Mouse (Mus musculus) c-Kit-negative CD71-positive TER-119-positive erythroid progenitor cells, embryonic 14.5 days (primary cell): ENCODE results near the gene Irx5.

Experiments used
- DNase-seq: peaks from one replicate; pipeline ENCODE4 v3.0.0-alpha.2; 2013; ENCODE audit warnings: low read depth, low spot score

Gene Irx5

GRCm38 (mm10) chr8:92357398-92357981 lies at the start of gene Irx5:
Gene Irx5, plus strand, starts transcription at chr8:92357625.
- DNase-seq: no peak

- DNase-seq: no peak
Observed at GRCm38 (mm10) chr8:92312178-92312577, 45.2 kb upstream of the Irx5 start.

DNA sequence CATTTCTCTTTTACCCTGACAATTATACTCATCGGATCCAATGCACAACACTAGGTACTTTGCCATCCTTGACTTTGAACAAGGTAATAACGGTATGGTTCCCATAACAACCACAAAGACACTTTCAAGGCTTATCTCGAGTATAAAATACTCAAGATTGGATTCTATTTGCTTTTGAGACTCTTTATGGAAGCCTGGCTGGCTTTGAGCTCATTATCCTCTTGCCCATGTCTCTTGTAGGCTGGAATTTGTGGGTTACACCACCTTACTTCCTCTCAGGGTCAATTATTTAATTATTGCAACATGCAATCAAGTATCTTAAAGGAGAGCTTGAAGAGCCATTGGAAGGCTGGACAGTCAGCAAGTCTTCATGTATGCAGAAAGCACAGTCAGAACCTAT lies 43.7 kb upstream of the Irx5 start:
- no peak for DNase-seq

DNA sequence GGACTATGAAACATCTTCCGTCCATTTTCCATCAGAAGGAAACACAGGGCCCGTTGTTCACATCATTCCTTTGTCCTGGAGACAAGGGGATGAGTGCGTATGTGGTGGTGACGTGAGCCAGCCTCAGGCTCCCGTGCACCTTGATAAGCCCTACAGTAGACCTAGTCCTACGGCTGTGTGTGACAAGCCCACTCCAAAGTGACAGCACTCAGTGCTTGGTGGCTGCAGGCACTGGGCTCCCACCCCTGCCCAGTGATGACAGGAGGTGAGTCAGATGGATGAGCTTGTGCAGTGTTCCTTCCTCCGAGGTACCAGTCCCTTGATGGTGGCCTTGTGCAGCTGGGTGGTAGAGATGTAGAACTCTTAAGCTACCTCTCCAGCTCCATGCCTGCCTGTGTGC lies 33.7 kb upstream of the Irx5 start:
- no peak for DNase-seq

DNA sequence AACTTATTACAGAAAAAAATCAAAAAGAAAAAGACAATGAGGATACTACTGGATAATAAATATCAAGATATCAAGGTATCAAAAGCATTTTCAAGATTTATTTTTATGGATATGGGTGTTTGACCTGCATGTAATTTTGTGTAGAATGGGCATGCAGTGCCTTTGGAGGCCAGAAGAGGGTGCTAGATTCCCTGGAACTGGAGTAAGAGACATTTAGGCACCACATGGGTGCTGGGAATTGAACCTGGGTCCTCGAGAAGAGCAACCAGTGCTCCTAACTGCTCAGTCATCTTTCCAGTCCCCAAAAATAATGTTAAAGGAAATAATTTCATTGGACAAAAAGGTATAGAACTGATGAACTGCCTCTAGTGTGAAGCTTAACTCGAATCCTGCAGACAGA lies 30.2 kb upstream of the Irx5 start:
- no peak for DNase-seq

- DNase-seq: no peak
Observed at GRCm38 (mm10) chr8:92329273-92329672, 28.2 kb upstream of the Irx5 start.

- no peak for DNase-seq
Observed at GRCm38 (mm10) chr8:92331811-92332210, 25.6 kb upstream of the Irx5 start.

DNA sequence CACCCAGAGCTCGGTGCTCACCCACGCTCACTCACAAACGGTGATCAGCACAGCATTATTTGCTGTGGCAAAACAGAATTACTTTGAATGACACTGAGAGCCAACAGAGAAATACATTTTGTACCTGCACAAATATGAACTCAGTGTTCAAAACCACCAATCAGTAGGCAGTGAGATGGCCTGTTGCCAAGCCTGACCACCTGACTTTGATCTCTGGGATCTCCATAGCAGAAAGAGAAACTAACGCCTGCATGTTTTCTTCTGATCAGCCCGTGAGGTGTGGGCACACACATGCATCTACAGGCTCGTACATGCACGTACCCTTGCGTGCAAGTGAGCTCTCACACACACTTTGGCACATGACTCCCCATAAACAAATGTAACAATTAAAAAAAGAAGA lies 24.0 kb upstream of the Irx5 start:
- no peak for DNase-seq

- DNase-seq: no peak
Observed at GRCm38 (mm10) chr8:92335079-92335478, 22.3 kb upstream of the Irx5 start.

GRCm38 (mm10) chr8:92336041-92336440 lies 21.4 kb upstream of the Irx5 start:
- no peak for DNase-seq

DNA sequence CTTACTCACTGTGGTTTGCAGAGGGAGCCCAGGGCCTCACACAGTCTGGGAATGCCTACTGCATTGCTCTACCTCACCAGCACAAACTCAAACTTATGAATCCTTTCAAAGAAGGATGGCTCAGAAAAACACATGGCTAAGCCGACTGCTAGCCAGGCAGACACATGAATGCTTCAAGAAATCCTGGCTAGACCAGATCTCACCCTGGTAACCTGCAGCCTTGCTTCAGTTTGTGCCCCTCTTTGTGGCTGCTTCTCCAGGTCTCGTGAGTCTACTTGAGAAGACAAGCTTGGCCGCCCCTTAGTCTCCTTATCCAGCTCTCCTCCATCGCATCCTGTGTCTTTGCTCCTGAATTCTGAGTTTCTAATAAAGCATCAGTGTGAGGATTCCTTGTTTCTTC lies 13.9 kb upstream of the Irx5 start:
- DNase-seq: no peak

DNA sequence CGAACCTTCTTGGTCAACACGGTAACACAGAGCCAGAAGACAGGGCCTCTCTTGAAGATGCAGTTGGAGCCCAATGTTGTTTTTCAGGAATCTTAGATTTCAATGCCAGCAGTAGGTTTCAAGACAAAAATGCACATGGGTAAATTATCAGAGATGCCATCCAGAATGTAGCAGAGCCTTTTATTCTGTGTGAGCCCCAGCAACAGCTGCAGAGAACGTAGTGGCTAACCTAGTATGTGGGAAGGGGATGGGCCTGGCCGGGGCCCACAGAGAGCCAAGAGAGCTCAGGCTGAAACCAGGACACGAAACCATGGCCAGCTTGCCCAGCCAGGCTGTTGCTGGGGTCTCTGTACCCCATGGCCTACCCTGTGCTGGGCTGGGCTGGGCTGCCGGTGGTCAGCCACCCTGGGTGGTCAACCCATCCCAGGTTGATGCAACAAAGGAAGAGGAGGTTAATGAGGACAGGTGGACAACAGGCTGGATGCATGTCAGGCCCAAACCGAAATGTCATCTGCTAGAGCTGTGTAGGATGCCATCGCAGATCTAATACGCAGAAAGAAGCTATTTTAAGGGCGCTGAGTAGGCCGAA lies 7.4 kb upstream of the Irx5 start:
- no peak for DNase-seq

GRCm38 (mm10) chr8:92353405-92353804 lies 4.0 kb upstream of the Irx5 start:
- no peak for DNase-seq

- peak; percentile 11 for DNase-seq
Observed at GRCm38 (mm10) chr8:92354536-92355482, 2.6 kb upstream of the Irx5 start.

- DNase-seq: peak; percentile 87
Observed at GRCm38 (mm10) chr8:92355701-92356612, 1.5 kb upstream of the Irx5 start.

- no peak for DNase-seq
Observed at GRCm38 (mm10) chr8:92356613-92357375, 631 bp upstream of the Irx5 start.

DNA sequence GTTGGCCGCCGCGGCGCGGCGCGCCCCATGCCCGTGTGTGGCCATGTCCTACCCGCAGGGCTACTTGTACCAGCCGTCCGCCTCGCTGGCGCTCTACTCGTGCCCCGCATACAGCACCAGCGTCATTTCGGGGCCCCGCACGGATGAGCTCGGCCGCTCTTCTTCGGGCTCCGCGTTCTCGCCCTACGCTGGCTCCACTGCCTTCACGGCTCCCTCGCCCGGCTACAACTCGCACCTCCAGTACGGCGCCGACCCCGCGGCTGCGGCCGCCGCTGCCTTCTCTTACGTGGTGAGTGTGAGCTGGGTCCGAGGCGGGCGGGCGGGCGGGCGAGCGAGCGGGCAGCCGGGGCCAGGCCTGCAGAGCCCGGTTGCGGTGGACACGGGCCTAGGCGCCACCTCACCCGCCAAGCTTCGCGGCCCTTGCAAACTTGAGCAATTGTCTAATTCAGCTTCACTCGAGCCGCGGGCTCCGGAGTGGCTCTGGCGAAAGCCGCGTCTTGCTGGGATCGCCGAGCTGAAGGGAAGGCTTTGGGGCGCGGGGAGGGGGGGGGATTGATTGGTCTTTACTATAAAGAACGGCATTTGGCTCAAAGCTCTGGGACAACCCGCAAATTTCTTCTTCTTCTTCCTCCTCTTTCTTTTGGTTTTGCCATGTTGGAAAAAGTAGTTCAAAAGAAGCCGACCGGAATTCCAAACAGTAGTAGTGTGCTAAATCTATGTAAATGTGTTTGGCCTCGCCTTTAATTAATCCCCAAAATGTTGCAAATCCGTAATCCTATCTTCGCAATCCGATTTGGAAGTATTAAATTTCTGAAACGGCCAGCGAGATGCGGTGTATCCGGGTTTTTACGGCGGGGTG lies 945 bp downstream of the Irx5 start:
- DNase-seq: no peak

DNA sequence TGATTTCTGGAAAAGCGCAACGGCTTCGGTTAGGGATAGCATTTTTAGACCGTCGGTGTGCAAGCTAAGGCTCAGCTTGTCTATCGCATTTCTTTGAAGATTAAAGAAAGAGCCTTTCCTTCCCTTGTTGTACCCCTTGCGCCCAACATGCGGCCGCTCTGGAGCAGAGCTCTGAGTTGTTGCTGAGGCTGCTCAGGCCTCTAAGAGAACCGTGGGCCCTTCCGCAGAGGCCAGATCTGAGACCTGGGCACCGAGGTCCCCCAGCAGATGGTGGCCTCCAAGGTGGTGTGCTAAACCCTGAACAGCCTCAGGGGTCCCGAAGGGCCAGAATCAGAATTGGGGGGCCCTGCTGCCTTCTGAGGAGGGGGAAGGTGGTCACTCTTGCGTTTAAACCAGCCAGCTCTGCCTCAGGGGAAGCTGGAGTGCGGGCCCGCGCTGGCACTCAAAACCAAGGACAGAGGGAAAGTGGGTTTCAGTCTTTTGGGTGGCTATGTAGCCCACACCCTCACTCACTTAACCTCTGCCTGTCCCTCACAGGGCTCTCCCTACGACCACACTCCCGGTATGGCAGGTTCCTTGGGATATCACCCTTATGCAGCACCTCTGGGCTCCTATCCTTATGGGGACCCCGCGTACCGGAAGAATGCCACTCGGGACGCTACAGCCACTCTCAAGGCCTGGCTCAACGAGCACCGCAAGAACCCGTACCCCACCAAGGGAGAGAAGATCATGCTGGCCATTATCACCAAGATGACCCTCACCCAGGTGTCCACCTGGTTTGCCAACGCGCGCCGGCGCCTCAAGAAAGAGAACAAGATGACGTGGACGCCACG lies 1.8 kb downstream of the Irx5 start:
- no peak for DNase-seq

- DNase-seq: no peak
Observed at GRCm38 (mm10) chr8:92359833-92360082, 2.3 kb downstream of the Irx5 start.
